Mouse (Mus musculus) spleen, adult 18-20 months (tissue): ENCODE data around the gene Clip2.
A peak's percentile ranks its signal among the peaks of the same experiment; 100 is the strongest.

Experiments
- DNase-seq, 2 experiments: peaks; one replicate each; pipeline ENCODE4 v3.0.0; 2022; ENCODE audit warnings: mixed read lengths in 2 of 2

The Clip2 gene

GRCm38 (mm10) chr5:134552110-134552972, at the start of gene Clip2:
Clip2 (minus strand) TSS chr5:134552434.
- peak; percentile 81 to 85 for DNase-seq

- DNase-seq, result no peak
Measured at GRCm38 (mm10) chr5:134597711-134598110, 45.5 kb upstream of the Clip2 start.

GRCm38 (mm10) chr5:134593093-134593492, 40.9 kb upstream of the Clip2 start:
- DNase-seq, result no peak

- DNase-seq, result no peak
Measured at GRCm38 (mm10) chr5:134592026-134592581, 39.9 kb upstream of the Clip2 start.

- no peak for DNase-seq
Measured at GRCm38 (mm10) chr5:134589900-134590299, 37.7 kb upstream of the Clip2 start.

GRCm38 (mm10) chr5:134584798-134585197, 32.6 kb upstream of the Clip2 start:
- no peak for DNase-seq

- no peak for DNase-seq
Measured at GRCm38 (mm10) chr5:134583884-134584213, 31.6 kb upstream of the Clip2 start.

GRCm38 (mm10) chr5:134583006-134583883, 31.0 kb upstream of the Clip2 start:
- DNase-seq, result no peak

GRCm38 (mm10) chr5:134582221-134582907, 30.1 kb upstream of the Clip2 start:
- DNase-seq, result peak; percentile 94 to 97

- DNase-seq, result no peak
Measured at GRCm38 (mm10) chr5:134581146-134581545, 28.9 kb upstream of the Clip2 start, which contains the start of gene Rfc2. Rfc2 (plus strand) TSS chr5:134581366.

- DNase-seq, result no peak
Measured at GRCm38 (mm10) chr5:134579135-134579534, 26.9 kb upstream of the Clip2 start.

- DNase-seq, result no peak
Measured at GRCm38 (mm10) chr5:134577534-134577933, 25.3 kb upstream of the Clip2 start.

GRCm38 (mm10) chr5:134576517-134577220, 24.4 kb upstream of the Clip2 start:
- no peak for DNase-seq

- no peak for DNase-seq
Measured at GRCm38 (mm10) chr5:134575833-134576232, 23.6 kb upstream of the Clip2 start.

GRCm38 (mm10) chr5:134572508-134573214, 20.4 kb upstream of the Clip2 start:
- no peak for DNase-seq

GRCm38 (mm10) chr5:134571730-134572507, 19.7 kb upstream of the Clip2 start:
- peak in 1 of 2 experiments; percentile 39 for DNase-seq

GRCm38 (mm10) chr5:134568964-134569491, 16.8 kb upstream of the Clip2 start:
- no peak for DNase-seq

- no peak for DNase-seq
Measured at GRCm38 (mm10) chr5:134568030-134568429, 15.8 kb upstream of the Clip2 start.

GRCm38 (mm10) chr5:134567445-134567844, 15.2 kb upstream of the Clip2 start:
- DNase-seq, result no peak

GRCm38 (mm10) chr5:134565696-134566095, 13.5 kb upstream of the Clip2 start:
- no peak for DNase-seq
